Mouse (Mus musculus): ENCODE results near the gene Gm572.

The Gm572 gene

DNA sequence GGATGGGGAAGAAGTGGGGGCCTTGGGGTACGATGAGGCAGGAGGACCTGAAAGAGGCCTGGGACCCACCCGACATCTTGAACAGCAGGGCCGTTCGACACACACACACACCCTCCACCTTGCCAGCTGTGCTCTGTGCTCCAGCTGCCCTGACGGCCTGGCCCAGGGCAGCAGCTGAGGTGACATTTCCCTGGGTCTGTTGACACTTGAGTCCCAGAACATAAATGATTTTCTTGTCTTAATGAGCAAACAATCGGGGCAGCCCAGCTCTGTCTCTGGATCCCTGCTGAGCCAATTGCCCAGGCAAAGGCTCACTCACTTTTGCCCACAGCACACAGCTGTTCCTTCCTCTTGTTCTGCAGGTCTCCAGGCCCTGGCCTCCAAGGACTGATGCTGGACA, 20.9 kb downstream of the Gm572 start:
- no peak for DNase-seq (ENCODE audit: extremely low read depth, low read depth)

DNA sequence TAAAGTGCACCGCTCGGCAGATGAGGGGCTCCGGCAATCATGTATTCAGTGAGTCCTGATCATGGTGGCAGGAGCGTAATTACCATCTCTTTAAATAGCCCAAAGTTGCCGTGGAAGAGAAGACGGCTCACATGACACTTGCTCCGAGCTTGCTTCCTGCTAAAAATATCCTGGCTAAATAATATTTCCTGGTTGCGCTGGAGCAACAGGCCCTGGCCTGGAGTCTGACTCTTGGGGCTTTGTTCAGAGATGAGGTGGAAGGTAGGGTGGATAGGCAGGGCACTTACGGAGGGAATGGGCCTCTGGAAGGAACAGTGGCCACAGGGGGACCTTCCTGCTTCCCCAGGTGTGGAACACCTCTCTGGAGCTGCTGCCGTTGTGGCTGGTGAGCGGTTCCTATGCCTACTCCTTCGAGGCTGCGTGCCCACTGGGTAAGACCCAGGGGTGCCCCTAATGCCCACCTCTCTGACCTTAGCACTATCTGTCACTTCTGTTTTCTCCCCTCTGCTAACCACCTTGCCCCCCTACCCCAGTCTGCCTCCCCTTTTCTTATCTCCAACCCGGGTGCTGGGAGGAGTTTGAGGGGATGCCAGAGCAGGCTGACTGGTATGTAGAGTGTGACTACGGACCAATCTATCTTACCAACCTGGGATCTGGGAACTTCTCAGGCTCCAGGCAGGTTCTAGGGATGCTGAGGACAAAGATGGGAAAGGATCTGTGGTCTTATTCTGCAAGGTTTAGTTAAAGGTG, 24.1 kb downstream of the Gm572 start:
- DNase-seq (ENCODE audit: extremely low read depth, low read depth), result no peak

DNA sequence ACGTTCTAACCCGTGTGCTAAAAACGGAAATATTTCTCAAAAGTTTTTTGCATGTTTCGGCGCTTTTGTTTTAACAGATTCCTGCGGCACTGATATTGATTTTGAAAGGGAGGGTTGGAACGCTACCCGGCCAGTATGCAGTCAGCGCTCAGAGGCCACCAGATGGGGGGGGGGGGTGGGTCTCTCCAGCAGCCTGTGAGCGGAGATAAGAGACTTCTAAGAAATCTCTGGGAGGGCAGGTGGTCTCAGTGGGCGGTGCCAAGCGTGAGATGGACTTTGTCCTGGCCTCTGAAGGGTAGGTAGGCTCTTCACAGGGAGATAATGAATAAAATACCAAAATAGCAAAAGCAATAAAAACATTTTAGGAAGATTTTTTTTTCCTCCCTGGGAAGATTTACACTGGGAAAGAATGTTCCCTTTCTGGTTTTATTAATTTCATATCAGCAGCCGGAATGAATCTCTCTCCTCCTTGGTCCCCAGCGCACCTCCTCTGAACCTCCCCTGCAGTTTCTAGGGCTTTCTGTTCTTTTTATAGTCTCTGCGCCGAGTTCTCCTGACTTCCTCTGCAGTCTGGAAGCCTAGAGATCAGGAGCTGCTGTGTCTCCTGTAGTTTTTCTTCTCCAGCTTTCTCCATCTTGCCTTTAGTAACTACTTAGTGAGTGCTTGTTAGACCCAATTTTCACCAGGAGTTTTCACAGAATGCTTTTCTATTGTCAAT, 28.3 kb downstream of the Gm572 start:
- DNase-seq (ENCODE audit: extremely low read depth, low read depth), result no peak

DNA sequence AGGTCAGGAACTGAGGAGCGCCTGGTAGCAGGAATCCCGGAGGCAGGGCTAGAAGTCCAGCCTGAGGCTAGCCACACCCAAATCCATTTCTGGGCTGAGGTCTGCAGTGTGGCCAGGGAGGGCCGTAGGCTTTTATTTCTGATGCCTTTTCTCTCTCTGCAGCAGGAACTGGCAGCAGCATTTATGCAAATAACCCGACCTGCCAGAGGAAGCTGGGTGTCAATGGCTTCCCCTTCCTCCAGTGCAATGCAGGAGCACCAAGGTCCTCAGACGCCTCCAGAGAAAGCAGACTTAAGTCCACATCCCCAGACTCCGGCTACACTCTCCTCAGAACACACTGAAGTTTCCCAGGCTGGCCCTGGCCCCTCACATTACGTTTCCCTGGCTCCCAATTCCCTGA, 31.9 kb downstream of the Gm572 start:
- no peak for DNase-seq (ENCODE audit: extremely low read depth, low read depth)

DNA sequence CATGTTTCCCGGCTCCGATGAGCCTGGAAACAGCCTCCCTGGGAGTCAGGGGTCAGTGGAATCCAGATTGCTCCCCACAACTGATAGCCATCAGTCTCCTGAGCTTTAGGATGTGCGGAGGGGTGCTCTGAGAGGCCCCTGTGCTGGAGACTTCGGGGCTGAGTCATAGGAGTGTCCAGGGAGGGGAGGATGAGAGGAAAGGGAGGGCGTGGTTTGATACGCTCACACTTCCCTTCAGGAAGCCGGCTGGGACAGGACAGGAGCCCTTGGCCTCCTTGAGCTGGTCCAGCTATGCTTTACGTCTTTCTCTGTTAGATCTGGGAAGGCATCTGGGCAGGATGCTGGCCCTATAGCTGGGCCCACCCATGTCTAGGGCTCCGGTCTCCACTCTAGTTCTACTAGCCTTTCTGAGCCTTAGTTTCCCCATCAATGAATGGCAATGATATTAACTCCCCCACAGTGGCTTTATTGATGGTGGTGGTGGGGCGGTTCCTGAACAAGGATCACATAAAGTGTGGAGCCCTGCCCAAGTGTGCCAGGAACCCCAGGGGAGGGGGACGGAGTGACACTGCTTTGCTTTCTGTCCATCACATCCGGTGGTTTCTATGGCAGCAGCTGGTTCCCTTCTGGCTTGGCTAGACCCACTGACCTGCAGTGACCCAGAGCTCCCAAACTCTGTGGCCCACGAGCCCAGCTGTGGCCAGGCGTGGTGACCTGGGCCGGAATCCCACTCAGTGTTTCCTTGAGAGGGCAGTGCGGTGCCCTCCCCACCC, 33.3 kb downstream of the Gm572 start:
- no peak for DNase-seq (ENCODE audit: extremely low read depth, low read depth)

DNA sequence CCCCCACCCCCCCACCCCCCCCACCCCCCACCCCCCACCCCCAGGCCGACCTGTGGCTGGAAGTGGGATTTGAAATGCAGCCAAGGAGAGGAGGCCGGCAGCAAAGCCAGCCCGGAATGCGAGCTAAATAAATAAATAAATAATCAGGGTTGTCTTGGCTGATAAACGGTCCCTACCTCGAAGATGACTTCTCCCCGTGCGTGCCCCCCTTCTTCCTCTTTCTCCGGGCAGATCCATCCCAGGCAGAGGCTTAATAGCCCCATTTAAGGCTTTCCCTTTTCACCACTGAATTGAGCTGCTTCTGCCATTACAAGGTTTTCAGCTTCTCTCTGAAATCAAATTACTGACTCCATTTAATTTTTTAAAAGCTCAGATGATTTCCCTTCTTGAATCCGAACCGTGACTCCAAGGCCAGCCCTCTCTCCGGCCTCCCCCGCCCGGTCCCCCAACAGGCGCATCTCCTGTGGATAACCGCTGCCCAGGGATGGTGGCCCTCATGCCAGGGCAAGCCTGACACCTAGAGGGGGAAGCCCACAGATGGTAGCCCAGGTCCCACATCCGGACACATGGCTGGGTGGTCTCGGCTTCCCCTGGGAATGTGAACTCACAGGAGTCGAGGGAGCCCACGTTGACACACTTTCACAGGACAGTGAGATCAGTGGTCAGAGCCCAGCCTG, 34.0 kb downstream of the Gm572 start:
- DNase-seq (ENCODE audit: extremely low read depth, low read depth), result peak; percentile 46

DNA sequence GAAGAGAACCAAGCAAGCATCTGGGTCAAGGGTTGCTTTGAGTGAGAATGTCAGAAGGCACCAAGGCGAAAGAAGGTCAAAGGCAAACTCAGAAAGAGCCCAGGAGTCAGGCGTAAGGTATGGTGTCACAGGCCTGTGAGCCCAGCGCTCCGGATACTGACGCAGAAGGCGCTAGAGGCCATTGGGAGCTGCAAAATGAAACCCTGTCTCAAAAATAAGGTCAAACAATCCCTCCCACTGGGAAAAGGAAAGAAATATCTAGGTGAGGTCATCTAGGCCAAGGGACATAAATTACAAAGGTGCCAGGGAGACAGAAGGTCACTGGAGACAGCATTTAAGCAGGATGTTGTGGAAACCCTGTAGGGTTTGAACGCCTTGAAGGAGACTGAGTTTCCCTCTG, 35.0 kb downstream of the Gm572 start:
- no peak for DNase-seq (ENCODE audit: extremely low read depth, low read depth)

DNA sequence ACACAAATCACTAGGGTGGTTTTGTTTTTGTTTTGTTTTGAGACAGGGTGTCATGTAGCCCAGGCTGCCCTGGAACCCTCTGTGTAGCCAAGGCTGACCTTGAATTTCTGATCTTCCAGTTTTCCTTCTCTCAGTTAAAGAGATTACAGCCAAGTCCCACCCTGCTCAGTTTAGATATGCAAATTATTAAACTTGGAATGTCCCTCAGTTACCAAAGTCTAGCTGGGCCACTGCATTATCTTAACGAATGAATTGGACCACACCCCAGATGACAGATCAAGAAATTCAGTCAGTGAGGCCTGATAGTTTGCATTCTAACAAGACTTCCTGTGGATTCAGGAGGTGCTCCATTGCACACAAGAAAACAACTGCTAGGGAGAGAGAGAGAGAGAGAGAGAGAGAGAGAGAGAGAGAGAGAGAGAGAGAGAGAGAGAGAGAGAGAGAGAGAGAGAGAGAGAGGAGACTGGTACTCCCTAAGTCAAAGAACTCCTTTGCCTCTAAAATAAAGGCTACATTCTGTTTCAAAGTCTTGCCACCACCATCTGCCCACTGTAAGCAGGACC, 37.5 kb downstream of the Gm572 start:
- no peak for DNase-seq (ENCODE audit: extremely low read depth, low read depth)

DNA sequence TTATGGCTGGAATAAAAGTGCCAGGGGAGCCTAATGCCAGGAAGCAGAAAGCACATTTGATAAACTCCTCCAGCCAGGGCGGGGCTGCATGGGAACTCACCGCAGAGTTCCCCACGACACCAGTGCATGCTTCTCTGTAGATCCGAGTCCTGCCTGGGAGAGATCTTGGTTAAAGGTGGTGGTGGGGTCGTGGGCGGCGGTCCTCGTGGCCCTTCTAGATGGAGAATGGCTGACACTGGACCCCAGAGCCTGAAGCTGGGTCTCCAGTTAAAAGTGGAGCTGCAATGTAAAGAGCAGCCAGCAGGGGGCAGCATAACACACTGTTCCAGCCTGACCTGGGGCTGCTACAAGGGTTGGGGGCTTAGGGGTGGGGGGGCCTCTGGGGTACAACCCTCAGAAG, 38.3 kb downstream of the Gm572 start:
- DNase-seq (ENCODE audit: extremely low read depth, low read depth), result no peak

DNA sequence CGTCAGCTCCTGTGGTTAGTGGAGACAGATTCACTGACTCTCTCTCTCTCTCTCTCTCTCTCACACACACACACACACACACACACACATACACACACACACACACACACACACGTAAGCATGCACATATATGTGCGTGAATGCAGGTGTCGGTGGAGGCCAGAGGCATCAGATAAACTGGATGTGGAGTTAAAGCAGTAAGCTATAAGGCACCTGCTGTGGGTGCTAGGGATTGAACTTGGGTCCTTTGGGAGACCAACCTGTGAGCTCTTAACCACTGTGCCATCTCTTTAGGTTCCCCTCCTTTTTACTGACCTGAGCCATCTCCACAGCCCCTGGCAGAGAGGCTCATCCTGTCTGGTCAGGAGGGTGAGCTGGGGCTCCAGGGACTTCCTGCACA, 39.8 kb downstream of the Gm572 start:
- DNase-seq (ENCODE audit: extremely low read depth, low read depth), result no peak

DNA sequence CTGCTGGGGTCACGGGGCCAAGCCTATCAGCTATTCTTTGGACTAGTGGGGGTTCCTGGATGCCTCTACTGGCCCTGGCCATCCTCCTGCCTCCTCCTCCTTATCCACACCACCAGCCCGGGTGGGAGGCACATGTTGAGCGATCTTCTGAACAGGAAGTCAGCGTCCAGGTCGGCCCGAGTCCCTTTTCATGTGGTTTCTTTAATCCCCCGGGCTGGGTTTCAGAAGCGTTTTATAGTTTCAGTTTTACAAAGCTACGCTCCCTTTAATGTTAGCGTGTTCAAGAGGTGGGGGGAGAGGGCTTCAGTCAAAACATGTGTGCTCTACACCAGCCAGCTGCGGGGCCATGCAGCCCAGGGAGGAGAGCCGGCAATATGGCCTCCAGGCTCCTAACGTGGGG, 40.4 kb downstream of the Gm572 start:
- no peak for DNase-seq (ENCODE audit: extremely low read depth, low read depth)

DNA sequence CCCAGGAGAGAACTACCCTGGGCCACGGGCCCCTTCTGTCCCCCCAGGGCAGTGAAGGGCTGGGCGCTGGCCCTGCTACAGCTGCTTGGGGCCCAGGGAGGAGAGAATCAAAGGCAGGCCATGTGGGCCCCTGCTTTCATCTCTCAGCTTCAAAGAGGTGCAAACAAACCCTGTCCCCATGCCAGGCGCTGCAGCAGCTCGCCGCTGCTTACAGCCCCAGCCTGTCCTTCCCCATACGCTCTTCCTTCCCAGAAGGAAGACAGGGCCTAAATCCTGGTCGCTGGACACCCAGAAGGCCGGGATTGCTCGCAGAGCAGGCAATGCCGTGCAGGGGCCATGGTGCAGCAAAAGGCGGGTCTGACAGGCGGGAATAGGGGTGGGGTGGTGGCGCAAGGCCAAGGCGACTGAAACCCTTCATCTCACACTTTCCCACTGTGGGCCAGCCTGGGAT, 43.4 kb downstream of the Gm572 start:
- no peak for DNase-seq (ENCODE audit: extremely low read depth, low read depth)

DNA sequence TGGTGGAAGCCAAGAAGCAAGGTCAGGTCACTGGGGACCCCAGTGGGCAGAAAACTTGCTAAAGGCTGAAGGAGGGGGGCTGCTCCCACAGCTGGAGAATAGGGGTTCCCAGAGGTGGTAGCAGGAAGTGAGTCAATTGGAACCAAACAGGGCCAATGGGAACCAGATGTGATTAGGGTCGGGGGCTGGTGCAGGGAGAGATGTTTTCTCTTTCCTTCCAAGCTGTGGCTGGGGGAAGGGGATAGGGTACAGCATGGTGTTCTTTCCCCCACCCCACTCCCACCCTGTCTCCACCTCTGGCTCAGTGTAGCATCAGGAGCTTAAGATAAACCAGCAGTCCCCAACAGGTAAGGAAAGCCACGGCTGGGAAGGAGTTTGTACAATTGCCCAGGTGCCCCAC, 45.0 kb downstream of the Gm572 start:
- no peak for DNase-seq (ENCODE audit: extremely low read depth, low read depth)

DNA sequence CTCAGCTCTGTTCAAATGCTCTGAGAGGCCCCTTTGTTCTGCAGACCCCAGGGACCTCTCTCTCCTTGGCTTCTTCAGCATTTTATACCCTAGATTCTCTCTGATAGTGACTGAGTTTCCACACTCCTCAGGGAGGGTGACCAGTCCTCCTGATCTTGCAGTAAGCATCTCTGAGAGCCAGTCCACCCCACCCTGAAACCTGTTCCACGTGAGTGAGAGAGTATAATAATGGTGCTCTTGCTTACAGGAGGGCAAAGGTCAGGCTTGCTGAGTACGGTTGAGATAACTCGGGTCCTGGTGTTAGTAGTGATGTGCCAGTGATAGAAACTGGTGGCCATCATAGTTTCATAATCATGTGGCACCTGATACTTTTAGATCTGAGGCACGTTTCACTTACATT, 48.1 kb downstream of the Gm572 start:
- DNase-seq (ENCODE audit: extremely low read depth, low read depth), result no peak

DNA sequence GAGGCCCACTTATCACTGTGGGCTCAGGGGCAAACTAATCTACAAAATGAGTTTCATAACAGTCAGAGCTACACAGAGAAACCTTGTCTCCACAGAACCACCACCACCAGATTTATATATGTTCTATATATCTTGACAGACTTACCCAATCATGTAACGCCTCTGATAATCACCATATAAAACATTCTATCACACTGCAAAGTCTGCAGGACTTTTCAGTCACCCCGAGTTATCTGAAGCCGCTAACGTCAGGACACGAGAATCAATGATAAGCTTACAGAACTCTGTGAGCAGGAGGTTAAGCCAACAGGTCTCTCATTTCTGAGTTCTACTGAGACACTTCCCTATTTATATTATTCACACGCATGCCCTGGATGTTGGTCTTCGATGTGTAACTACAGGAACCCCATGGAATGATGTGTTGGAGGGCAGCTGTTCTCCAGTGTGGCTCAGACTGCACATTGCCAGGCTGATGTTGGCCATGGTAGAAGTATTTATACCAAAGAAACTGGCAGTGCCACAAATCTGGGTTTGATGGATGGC, 50.4 kb downstream of the Gm572 start:
- no peak for DNase-seq (ENCODE audit: extremely low read depth, low read depth)

DNA sequence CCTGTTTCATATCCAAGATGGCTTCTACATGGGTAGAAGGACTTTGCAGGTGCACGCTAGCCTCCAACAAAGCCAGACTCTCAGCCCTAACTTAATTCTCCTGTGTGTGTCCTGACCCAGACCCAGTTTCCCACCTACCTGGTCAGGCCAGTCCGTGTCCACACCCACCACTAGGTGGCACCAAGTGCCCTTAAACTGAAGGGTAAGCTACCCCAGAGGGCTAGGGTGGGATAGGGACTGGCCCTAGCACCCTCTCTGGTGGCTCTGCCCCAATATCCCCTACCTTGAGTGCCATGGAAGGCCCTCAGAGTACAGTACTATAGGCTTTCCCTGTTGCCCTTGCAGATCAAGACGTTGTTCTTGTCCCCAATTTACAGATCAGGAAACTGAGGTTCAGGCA, 61.6 kb downstream of the Gm572 start:
- DNase-seq (ENCODE audit: extremely low read depth, low read depth), result no peak

DNA sequence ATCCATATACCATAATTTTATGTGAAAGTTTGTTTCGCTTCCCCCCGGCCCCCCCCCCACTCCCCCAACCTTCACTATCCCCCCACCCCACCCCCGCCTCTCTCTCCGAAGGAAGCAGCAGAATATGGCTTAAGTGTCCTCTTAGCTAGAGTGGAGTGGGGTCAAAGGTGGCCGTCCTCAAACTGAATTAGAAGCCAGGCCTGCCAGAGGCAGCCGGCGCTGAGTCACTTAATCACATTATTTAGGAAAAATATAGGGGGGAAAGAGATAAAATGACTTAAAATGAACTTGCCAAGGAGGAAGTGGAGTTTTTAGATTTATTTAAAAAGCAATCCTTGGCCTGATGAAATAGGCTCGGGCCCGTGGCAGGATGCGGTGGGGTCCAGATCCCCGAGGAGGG, 65.7 kb downstream of the Gm572 start:
- DNase-seq (ENCODE audit: extremely low read depth, low read depth), result no peak

DNA sequence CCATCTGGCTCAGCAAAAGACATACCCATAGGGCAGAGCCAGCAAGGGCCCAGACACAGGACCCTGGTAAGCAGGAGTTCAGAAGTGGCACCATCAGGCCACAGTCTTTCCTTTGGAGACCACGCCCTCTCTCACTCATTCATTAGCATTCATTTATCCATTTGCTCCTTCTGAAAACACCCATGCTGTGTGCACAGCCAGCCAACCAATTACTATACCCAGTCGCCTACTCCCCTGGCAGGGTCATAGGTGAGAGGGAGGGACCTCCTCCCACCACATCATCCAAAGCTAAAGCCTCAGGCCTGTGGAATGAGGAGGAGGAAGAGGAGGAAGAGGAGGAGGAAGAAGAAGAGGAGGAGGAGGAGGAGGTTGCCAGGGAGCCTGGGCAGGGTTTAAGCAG, 67.3 kb downstream of the Gm572 start:
- no peak for DNase-seq (ENCODE audit: extremely low read depth, low read depth)

DNA sequence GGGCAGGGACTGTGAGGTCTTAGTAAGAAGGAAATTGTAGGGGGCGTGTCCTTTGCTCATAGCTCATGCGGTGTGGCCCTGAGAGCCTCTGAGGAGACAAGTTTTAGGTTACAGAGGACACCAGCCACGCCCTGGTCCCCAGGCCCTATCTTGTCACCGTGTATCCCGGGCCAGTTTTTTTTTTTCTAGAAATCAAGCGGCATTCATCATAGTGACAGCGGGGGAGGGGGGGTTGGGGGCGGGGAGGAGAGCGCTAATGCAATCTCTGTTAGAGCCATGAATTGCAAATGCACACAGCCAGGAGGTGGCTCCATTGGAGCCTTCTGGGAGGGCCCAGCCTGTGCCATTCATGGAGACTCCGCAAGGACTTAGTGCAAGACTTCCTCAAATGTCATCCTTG, 68.2 kb downstream of the Gm572 start:
- no peak for DNase-seq (ENCODE audit: extremely low read depth, low read depth)

DNA sequence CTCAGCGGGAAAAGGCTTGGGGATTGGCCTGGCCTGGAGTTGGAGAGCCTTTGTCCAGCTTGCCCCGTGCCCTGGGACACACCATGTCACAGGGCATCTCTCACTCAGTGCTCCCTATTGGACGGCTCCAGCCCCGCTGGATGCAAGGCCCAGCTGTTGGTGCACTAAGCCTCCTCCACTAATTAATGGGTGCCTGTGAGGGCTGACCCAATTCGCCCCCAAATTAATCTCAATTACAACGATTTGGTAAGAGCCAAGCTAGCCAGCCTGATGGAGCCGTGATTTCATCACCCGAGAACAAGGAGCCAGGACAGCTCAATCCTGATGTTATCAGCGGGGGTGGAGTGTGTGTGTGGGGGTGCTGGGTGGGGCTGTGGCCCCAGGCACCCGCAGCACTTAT, 69.5 kb downstream of the Gm572 start:
- no peak for DNase-seq (ENCODE audit: extremely low read depth, low read depth)

DNA sequence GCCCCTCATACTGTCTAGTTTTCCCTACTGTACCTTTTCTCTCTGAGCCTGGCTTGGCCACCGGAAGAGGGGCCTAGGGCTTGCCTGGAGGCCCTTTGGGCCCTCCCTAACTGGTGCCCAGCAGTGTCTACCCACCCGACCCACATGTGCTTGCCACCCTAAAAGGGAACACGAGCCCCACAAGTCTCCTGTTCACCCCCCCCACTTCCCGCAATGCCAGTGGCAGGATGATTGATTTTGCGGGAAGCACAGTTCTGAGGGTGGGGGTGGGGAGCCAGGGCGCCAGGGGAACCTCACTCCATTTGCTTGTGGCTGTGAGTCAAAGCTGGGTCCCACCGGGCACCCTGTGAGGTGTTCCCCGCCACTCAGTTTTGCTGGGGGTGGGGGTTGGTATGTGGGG, 70.9 kb downstream of the Gm572 start:
- DNase-seq (ENCODE audit: extremely low read depth, low read depth), result no peak
